Mouse (Mus musculus): ENCODE data around the gene Kcnc3.
A peak's percentile ranks its signal among the peaks of the same experiment; 100 is the strongest.

The Kcnc3 gene

DNA sequence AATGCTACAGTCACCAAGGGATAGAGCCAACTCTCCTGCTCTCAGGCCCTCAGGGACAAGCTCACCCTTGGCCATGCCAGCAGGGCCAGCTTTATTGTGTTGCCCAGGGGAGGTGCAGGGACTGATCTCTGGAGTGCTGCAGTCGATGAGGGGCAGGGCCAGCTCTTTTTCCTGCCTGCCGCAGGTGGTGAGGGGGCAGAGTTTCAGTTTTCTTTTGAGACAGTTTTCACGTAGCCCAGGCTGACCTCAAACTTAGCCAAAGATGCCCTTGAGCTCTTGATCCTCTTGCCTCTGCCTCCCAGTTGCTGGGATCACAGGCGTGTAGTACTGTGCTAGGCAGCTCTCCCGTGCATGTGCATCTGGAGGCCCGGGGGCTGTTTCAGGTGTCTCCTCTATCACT lies 19.5 kb upstream of the Kcnc3 start:
- DNase-seq (ENCODE audit: low spot score) = no peak

GRCm38 (mm10) chr7:44571811-44572210 lies 18.7 kb upstream of the Kcnc3 start:
- DNase-seq (ENCODE audit: low spot score) = no peak

GRCm38 (mm10) chr7:44572213-44572701 lies 18.2 kb upstream of the Kcnc3 start, which contains the start of gene Napsa:
Napsa (plus strand) TSS chr7:44572380.
- no peak for DNase-seq (ENCODE audit: low spot score)

DNA sequence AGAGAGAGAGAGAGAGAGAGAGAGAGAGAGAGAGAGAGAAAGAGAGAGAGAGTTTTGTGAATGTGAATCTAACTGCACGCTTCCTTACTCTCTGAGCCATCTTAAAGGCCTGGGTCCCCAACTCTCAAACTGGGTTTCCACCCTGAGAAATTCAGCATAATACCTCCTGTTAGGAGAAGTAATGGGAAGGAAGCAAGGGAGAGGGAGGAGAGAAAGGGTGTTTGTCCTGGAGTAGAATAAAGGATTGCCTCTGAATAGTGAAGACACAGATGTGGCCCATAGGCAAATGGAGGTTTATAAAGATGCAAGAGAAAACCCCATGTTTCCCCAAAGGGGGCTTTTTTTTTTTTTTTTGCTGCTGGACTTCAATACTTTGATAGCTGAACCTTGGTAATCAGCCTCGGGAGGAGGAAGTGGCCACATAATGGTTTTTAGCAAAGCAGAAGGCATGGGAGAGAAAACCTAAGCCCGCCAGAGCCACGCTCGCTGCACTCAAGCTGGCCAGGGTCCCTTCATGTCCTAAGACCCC lies 17.4 kb upstream of the Kcnc3 start:
- DNase-seq (ENCODE audit: low spot score) = no peak

- DNase-seq (ENCODE audit: low spot score) = no peak
Observed at GRCm38 (mm10) chr7:44576333-44576844, 14.1 kb upstream of the Kcnc3 start.

- DNase-seq (ENCODE audit: low spot score) = no peak
Observed at GRCm38 (mm10) chr7:44581637-44582036, 8.8 kb upstream of the Kcnc3 start.

GRCm38 (mm10) chr7:44582709-44583108 lies 7.8 kb upstream of the Kcnc3 start:
- no peak for DNase-seq (ENCODE audit: low spot score)

- DNase-seq (ENCODE audit: low spot score) = no peak
Observed at GRCm38 (mm10) chr7:44583146-44583545, 7.3 kb upstream of the Kcnc3 start.

DNA sequence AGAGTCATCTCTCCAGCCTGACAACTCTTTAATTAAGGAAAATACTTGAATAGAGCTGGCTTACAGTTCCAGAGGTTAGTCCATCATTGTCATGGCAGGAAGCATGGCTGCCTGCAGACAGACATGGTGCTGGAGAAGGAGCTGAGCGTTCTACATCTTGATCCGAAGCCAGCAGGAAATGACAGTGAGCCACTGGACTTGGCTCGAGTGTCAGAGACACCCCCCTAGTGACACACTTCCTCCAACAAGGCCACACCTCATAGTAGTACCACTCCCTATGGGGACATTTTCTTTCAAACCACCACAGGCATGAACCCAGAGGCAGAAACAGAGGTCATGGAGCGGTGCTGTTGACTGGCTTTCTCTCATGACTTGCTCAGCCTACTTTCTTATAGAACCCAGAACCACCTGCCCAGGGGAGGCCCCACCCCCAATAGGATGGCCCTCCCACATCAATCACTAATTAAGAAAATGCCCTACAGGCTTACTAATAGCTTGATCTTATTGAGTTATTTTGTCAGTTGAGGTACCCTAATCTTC lies 6.1 kb upstream of the Kcnc3 start:
- no peak for DNase-seq (ENCODE audit: low spot score)

- DNase-seq (ENCODE audit: low spot score) = no peak
Observed at GRCm38 (mm10) chr7:44584921-44585320, 5.5 kb upstream of the Kcnc3 start.

DNA sequence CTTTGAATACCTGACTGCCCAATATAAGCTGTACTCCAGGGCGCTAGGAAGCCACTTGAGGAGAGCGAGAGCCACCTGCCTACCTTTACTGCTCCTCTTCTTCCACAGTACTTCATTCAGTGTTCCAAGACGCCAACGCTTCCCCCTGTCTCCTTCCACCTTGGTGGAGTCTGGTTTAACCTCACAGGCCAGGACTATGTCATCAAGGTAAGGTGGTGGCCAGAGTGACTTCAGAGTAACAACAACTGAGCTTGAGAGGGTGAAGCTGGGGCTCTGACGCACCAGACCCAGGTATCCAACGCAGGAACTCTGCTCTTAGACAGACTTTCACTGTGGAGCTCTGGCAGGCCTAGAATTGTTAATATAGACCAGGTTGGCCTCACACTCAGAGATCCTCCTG lies 4.9 kb upstream of the Kcnc3 start:
- DNase-seq (ENCODE audit: low spot score) = no peak

- no peak for DNase-seq (ENCODE audit: low spot score)
Observed at GRCm38 (mm10) chr7:44586518-44586917, 3.9 kb upstream of the Kcnc3 start.

- DNase-seq (ENCODE audit: low spot score) = peak; percentile 13
Observed at GRCm38 (mm10) chr7:44586930-44587329, 3.5 kb upstream of the Kcnc3 start.

DNA sequence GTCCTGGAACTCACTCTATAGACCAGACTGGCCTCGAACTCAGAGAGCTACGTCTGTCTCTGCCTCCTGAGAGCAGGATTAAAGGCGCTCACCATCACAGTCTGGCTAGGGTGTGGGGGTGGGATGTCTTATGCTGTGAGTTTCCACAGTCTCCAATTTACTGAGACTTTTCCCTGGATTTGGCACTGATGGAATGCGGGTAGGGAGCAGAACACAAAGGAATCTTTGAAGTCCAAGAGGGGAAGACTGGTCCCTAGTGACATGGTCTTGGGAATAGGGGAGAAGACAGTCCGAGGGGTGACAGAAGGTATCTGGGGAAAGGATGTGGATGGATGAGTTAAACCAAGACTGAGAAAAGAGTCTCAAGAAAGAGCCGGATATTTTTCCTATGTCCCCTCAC lies 2.8 kb upstream of the Kcnc3 start:
- no peak for DNase-seq (ENCODE audit: low spot score)

DNA sequence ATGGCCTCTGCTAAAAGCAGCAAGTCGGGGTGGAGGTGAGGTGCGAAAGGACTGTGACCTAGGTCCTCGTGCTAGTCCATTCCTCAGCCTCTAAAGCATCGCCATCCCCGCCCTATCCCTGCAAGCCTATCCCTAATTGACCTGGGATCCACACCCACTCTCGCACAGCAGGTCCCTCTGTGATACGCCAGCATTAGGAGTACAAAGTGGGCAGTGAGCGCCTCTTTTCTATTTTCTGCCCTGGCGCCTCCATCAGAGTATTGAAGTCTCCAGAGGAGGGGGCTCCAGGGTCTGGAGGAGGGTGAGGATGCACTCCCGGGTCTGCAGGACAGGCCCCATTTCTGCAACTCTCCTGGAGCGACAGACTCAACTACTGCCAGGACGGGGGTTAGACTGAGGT lies 2.1 kb upstream of the Kcnc3 start:
- no peak for DNase-seq (ENCODE audit: low spot score)

DNA sequence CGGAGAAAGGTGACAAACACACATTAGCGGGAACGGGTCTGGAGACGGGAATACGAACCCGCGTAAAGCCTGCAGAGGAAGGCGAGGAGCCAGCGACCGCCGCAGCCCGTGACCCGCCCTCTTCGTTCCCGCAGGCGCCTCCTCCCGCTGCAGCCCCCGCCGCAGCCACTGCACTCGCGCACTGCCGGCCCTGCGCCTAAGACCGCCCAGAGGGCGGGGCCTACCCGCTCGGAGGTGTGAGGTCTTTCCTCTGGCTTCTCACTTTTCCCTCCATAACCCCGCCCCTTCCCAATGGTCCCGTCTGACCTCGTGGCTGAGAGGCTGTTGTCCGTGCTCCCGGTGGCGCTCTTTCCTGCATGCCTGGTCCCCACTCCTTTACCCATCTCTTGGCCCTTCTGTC lies 1.3 kb upstream of the Kcnc3 start:
- peak; percentile 28 for DNase-seq (ENCODE audit: low spot score)

- DNase-seq (ENCODE audit: low spot score) = no peak
Observed at GRCm38 (mm10) chr7:44589946-44590345, 518 bp upstream of the Kcnc3 start.

DNA sequence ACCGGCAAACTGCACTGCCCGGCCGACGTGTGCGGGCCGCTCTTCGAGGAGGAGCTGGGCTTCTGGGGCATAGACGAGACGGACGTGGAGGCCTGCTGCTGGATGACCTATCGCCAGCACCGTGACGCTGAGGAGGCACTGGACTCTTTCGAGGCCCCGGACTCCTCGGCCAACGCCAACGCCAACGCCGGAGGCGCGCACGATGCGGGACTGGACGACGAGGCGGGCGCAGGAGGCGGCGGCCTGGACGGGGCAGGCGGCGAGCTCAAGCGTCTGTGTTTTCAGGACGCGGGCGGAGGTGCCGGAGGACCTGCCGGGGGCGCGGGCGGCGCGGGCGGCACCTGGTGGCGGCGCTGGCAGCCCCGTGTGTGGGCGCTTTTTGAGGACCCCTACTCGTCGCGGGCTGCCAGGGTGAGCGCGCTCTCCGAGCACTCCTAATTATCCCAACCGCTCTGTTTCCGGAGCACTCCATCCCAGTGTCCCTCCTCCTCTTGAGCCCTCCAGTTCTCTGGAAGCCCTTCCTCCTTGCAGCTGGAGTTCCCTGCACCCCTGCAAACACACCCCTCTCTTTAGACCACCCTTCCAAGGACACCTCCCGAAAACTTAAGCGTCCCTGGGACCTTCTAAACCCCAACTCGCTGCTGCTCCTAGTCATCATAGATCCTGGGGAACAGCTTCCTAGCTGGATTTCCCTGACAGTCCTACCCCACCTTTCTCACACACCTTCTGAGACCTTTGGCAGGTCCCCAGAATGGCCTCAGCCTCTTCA lies 1.1 kb downstream of the Kcnc3 start:
- no peak for DNase-seq (ENCODE audit: low spot score)

- DNase-seq (ENCODE audit: low spot score) = no peak
Observed at GRCm38 (mm10) chr7:44593051-44593450, 2.6 kb downstream of the Kcnc3 start.

DNA sequence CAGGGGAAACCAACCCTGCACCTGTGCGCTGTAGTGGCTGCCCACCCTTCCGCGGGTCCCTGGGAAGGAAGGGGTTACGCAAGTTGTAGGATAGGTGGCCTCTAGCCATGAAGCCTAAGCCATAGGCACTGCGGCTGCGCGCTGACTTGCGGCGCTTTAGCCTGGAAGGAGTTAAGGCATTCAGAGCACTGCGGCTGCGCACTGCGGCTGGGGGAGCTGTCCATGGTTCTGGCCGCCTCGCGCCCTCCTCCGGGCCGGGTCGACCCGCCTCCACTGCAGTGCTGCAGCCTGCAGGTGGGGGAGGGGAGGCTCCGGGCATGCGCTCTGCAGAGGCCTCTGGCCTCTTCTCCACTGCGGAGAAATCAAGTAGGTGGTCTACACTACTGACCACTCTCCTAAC lies 3.3 kb downstream of the Kcnc3 start:
- DNase-seq (ENCODE audit: low spot score) = peak; percentile 28

DNA sequence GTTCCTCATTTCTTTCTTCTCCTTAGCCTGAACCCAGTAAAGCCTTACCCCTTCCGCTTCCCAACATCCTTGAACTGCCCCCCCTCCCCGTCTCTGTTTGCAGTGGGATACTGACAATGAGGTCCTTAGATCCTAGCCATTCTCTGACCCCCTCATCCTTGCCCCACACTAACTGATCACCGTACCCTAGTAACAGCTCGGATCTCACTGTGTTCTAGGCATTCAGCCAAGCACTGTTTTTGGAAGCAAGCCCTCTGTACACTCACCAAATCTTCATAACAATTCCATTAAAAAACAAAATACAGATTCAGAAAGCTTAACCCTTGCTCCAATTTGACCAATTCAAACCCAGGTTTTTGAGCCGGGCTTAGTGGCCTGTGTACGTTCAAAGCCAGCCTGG lies 3.8 kb downstream of the Kcnc3 start:
- DNase-seq (ENCODE audit: low spot score) = no peak

- no peak for DNase-seq (ENCODE audit: low spot score)
Observed at GRCm38 (mm10) chr7:44595131-44595561, 4.7 kb downstream of the Kcnc3 start.

GRCm38 (mm10) chr7:44596051-44596450 lies 5.6 kb downstream of the Kcnc3 start:
- DNase-seq (ENCODE audit: low spot score) = no peak

Data from T-cell, adult 2 months (primary cell).